Mouse (Mus musculus): ENCODE measurements at regions not wholly inside any gene's neighbourhood (a gene's known extent, or its start where the extent isn't known, plus 50 kb on each side); places are given as distances from the start of the nearest gene placed in this dataset.
"Not testable (repeated sequence)": the region's sequence is repeated elsewhere in the genome, so short reads cannot be mapped to it uniquely, and the experiment has no call there.

DNA sequence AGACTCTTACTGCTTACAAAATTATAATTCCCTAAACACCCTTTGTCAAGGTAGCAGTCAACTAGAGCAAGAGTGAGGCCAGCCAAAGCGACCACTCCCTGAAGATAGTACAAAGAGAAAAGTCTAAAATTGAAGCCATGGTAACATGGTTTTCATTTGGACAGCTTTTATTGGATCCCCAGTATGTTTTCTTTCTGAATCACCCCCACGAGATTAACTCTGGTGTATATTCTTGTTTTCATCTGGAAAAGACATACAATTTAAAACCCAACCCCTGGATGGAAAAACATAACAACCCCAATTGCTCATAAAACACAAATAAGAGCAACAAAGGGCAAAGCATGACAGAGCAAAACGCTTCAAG, 1339.0 kb downstream of the Zfp704 start:
- ATAC-seq = no peak

DNA sequence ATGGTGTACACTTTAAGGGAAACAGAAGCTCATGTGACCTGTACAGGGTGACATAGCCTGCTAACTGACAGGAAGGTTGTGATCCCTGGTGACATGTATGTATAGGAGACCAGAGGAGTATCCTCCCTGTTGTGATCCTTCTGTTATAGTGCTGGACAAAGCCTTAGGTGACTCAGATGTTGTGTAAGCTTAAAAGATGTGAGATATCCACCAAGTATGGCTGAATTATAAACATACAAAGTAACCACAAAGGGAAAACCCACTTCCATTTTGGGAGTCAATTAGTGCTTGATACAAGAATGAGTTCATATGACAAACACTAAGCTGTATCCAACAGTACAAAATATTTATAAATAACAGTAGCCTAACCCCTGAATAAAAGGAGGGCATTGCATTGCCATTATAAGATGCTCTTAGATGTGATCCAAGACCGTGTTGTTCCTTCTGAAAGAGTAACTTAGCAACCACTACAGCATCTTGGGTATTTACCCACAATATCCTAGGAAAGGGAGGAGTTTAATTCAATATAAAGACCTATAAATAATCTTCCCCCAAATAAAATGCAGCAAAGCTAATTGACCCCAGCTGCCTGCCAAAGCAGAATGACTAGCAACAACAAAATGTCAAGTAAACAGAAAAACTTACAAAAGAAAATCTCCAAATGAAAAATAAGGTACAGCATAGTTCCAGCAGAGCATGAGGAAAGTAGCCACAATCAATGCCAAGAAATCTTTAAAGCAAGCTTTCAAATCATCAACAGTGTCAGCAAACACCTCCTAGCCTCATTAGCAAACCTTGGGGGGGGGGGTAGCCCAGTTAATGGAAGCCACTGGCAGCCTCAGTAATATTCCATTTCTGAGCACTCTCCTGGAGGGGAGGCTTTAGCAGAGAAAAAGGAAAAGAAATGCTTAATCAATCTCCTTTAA, 1339.6 kb downstream of the Zfp704 start:
- Histone ChIP-seq H3K4me3 (replicated peaks; ENCODE audit: low read length) (no peak overlapping the region), H3K4me1 (replicated peaks; ENCODE audit: control insufficient read depth, insufficient read depth, low read length) (no peaks in the 10 kb centered on the region), H3K9me3 (ENCODE audit: control insufficient read depth, low read length) (no peaks in the 10 kb centered on the region), H3K27ac (ENCODE audit: low read length) (no peak overlapping the region), H3K27me3 (replicated peaks; ENCODE audit: control insufficient read depth, insufficient read depth, low read length) (no peaks in the 10 kb centered on the region), H3K9ac (replicated peaks; ENCODE audit: low read depth, low read length) (no peak overlapping the region), H3K4me2 (ENCODE audit: low read length) (no peak overlapping the region), H3K36me3 (ENCODE audit: control insufficient read depth, insufficient read depth) (no peaks in the 10 kb centered on the region)
- ATAC-seq = peak; percentile 83
- 23% methylated on average over 1 of the region's 1 CpGs for WGBS

More for the DNA sequence above, 1339.0 kb downstream of the Zfp704 start:
- WGBS = 70% methylated on average over 3 of the region's 3 CpGs
- no peaks in the 10 kb centered on the region for H3K27me3 ChIP-seq (replicated peaks; ENCODE audit: control insufficient read depth, insufficient read depth, low read length)
- H3K4me1 ChIP-seq (replicated peaks; ENCODE audit: control insufficient read depth, insufficient read depth, low read length) = no peaks in the 10 kb centered on the region
- H3K36me3 ChIP-seq (ENCODE audit: control insufficient read depth, insufficient read depth) = no peaks in the 10 kb centered on the region
- no peak overlapping the region for H3K9ac ChIP-seq (replicated peaks; ENCODE audit: low read depth, low read length)
- no peaks in the 10 kb centered on the region for H3K9me3 ChIP-seq (ENCODE audit: control insufficient read depth, low read length)
- H3K4me3 ChIP-seq (replicated peaks; ENCODE audit: low read length) = no peak overlapping the region
- H3K4me2 ChIP-seq (ENCODE audit: low read length) = no peak overlapping the region
- H3K27ac ChIP-seq (ENCODE audit: low read length) = no peak overlapping the region

DNA sequence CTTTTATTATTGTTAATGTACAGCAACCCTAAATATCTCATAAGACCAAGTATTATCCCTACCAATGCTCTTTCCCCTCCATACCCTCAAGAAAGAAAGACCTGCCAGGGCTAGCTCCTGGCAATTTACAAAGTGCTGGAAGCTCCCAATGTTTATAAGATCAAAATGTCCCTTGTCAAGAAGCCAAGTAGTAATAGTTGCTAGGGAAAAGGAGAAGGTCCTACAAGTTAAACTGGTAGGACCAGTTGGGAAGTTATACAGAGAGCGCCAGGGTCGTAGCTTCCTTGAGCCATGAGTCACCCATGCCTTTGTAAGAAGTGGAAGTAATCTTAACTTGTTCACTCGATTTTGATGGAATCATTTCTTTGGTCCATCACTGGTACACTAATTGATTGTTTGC, 1344.1 kb downstream of the Zfp704 start:
- Histone ChIP-seq H3K27me3 (replicated peaks; ENCODE audit: control insufficient read depth, insufficient read depth, low read length) (no peaks in the 10 kb centered on the region), H3K9ac (replicated peaks; ENCODE audit: low read depth, low read length) (no peak overlapping the region), H3K9me3 (ENCODE audit: control insufficient read depth, low read length) (no peaks in the 10 kb centered on the region), H3K27ac (ENCODE audit: low read length) (no peak overlapping the region), H3K4me3 (replicated peaks; ENCODE audit: low read length) (no peak overlapping the region), H3K4me2 (ENCODE audit: low read length) (no peak overlapping the region), H3K4me1 (replicated peaks; ENCODE audit: control insufficient read depth, insufficient read depth, low read length) (no peaks in the 10 kb centered on the region), H3K36me3 (ENCODE audit: control insufficient read depth, insufficient read depth) (no peaks in the 10 kb centered on the region)
- 90% methylated on average over 3 of the region's 3 CpGs for WGBS
- ATAC-seq = no peak

- Histone ChIP-seq H3K9me3 (ENCODE audit: control insufficient read depth, low read length) (no peaks in the 10 kb centered on the region), H3K4me2 (ENCODE audit: low read length) (no peak overlapping the region), H3K9ac (replicated peaks; ENCODE audit: low read depth, low read length) (no peak overlapping the region), H3K27ac (ENCODE audit: low read length) (no peak overlapping the region), H3K27me3 (replicated peaks; ENCODE audit: control insufficient read depth, insufficient read depth, low read length) (no peaks in the 10 kb centered on the region), H3K36me3 (ENCODE audit: control insufficient read depth, insufficient read depth) (no peaks in the 10 kb centered on the region), H3K4me3 (replicated peaks; ENCODE audit: low read length) (no peak overlapping the region), H3K4me1 (replicated peaks; ENCODE audit: control insufficient read depth, insufficient read depth, low read length) (no peaks in the 10 kb centered on the region)
- WGBS = 95% methylated on average over 4 of the region's 4 CpGs
- no peak for ATAC-seq
Observed at GRCm38 (mm10) chr3:8264366-8265033, 1345.4 kb downstream of the Zfp704 start.

GRCm38 (mm10) chr3:8257293-8257692, 1352.6 kb downstream of the Zfp704 start:
- ATAC-seq = no peak
- no peaks in the 10 kb centered on the region for H3K9me3 ChIP-seq (ENCODE audit: control insufficient read depth, low read length)
- no peaks in the 10 kb centered on the region for H3K36me3 ChIP-seq (ENCODE audit: control insufficient read depth, insufficient read depth)
- no peak overlapping the region for H3K27ac ChIP-seq (ENCODE audit: low read length)
- no peaks in the 10 kb centered on the region for H3K27me3 ChIP-seq (replicated peaks; ENCODE audit: control insufficient read depth, insufficient read depth, low read length)
- no peak overlapping the region for H3K4me3 ChIP-seq (replicated peaks; ENCODE audit: low read length)
- no peak overlapping the region for H3K9ac ChIP-seq (replicated peaks; ENCODE audit: low read depth, low read length)
- H3K4me2 ChIP-seq (ENCODE audit: low read length) = no peak overlapping the region
- no peaks in the 10 kb centered on the region for H3K4me1 ChIP-seq (replicated peaks; ENCODE audit: control insufficient read depth, insufficient read depth, low read length)

GRCm38 (mm10) chr3:8252311-8252710, 1357.6 kb downstream of the Zfp704 start:
- H3K27me3 ChIP-seq (replicated peaks; ENCODE audit: control insufficient read depth, insufficient read depth, low read length) = no peaks in the 10 kb centered on the region
- H3K27ac ChIP-seq (ENCODE audit: low read length) = no peak overlapping the region
- H3K4me1 ChIP-seq (replicated peaks; ENCODE audit: control insufficient read depth, insufficient read depth, low read length) = no peaks in the 10 kb centered on the region
- H3K4me3 ChIP-seq (replicated peaks; ENCODE audit: low read length) = no peak overlapping the region
- H3K9me3 ChIP-seq (ENCODE audit: control insufficient read depth, low read length) = no peaks in the 10 kb centered on the region
- no peak overlapping the region for H3K4me2 ChIP-seq (ENCODE audit: low read length)
- H3K9ac ChIP-seq (replicated peaks; ENCODE audit: low read depth, low read length) = no peak overlapping the region
- 78% methylated on average over 2 of the region's 2 CpGs for WGBS
- no peak for ATAC-seq
- H3K36me3 ChIP-seq (ENCODE audit: control insufficient read depth, insufficient read depth) = no peaks in the 10 kb centered on the region

GRCm38 (mm10) chr3:8248911-8249310, 1361.0 kb downstream of the Zfp704 start:
- no peaks in the 10 kb centered on the region for H3K36me3 ChIP-seq (ENCODE audit: control insufficient read depth, insufficient read depth)
- 74% methylated on average over 1 of the region's 1 CpGs for WGBS
- H3K4me2 ChIP-seq (ENCODE audit: low read length) = no peak overlapping the region
- ATAC-seq = no peak
- H3K9me3 ChIP-seq (ENCODE audit: control insufficient read depth, low read length) = 0 out of 2 replicates have a peak, but pooled peaks cover 2% of the 10 kb centered on the region
- H3K4me1 ChIP-seq (replicated peaks; ENCODE audit: control insufficient read depth, insufficient read depth, low read length) = no peaks in the 10 kb centered on the region
- H3K27ac ChIP-seq (ENCODE audit: low read length) = no peak overlapping the region
- no peak overlapping the region for H3K4me3 ChIP-seq (replicated peaks; ENCODE audit: low read length)
- no peaks in the 10 kb centered on the region for H3K27me3 ChIP-seq (replicated peaks; ENCODE audit: control insufficient read depth, insufficient read depth, low read length)
- no peak overlapping the region for H3K9ac ChIP-seq (replicated peaks; ENCODE audit: low read depth, low read length)

GRCm38 (mm10) chr3:8245822-8246221, 1364.1 kb downstream of the Zfp704 start:
- not testable (repeated sequence) for H3K4me3 ChIP-seq (replicated peaks; ENCODE audit: low read length); H3K4me2 ChIP-seq (ENCODE audit: low read length); H3K36me3 ChIP-seq (ENCODE audit: control insufficient read depth, insufficient read depth); H3K27ac ChIP-seq (ENCODE audit: low read length); H3K4me1 ChIP-seq (replicated peaks; ENCODE audit: control insufficient read depth, insufficient read depth, low read length); H3K9me3 ChIP-seq (ENCODE audit: control insufficient read depth, low read length); H3K9ac ChIP-seq (replicated peaks; ENCODE audit: low read depth, low read length); H3K27me3 ChIP-seq (replicated peaks; ENCODE audit: control insufficient read depth, insufficient read depth, low read length); ATAC-seq
- WGBS = 31% methylated on average over 1 of the region's 1 CpGs

GRCm38 (mm10) chr3:8245195-8245789, 1364.6 kb downstream of the Zfp704 start:
- ATAC-seq; H3K4me2 ChIP-seq (ENCODE audit: low read length); H3K27ac ChIP-seq (ENCODE audit: low read length); H3K27me3 ChIP-seq (replicated peaks; ENCODE audit: control insufficient read depth, insufficient read depth, low read length); H3K36me3 ChIP-seq (ENCODE audit: control insufficient read depth, insufficient read depth); H3K4me1 ChIP-seq (replicated peaks; ENCODE audit: control insufficient read depth, insufficient read depth, low read length); H3K9ac ChIP-seq (replicated peaks; ENCODE audit: low read depth, low read length); H3K4me3 ChIP-seq (replicated peaks; ENCODE audit: low read length); H3K9me3 ChIP-seq (ENCODE audit: control insufficient read depth, low read length): not testable (repeated sequence)
- WGBS = 70% methylated on average over 2 of the region's 2 CpGs

Measured in forebrain, embryonic 16.5 days (tissue).